Mouse (Mus musculus): ENCODE results near the gene Cfdp1.

DNA sequence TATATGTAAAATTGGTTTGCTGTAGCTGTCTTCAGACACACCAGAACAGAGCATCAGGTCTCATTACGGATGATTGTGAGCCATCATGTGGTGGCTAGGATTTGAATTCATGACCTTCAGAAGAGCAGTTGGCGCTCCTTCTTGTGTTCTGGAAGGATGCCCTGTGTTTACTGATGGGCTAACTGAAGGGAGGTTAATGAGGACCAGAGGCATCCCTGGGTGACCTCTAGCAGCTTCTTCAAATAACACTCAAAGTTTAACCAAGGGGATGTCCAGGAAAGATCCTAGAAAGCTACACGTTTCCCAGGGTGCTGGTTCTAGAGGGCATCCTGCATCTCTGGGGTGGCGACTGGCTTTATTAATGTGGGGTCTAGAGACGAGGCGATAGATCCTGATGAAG, 99.4 kb downstream of the Cfdp1 start:
- TF ChIP-seq ZC3H11A (IDR thresholded peaks at IDR 0.05; ENCODE audit: borderline replicate concordance, low read depth, low read length) (no peak), CHD2 (IDR thresholded peaks at IDR 0.05; ENCODE audit: low read depth, low read length) (no peak), ZNF384 (IDR thresholded peaks at IDR 0.05; ENCODE audit: low read depth, low read length) (no peak), MAFK (IDR thresholded peaks at IDR 0.05; ENCODE audit: insufficient read depth, low read depth, low read length) (no peak), HCFC1 (IDR thresholded peaks at IDR 0.05; ENCODE audit: borderline replicate concordance, insufficient read depth, low read length) (no peak)
